Mouse (Mus musculus) E14TG2a.4 (cell line): ENCODE data around the gene Pcca.

Experiments used
- CTCF ChIP-seq: conservative IDR thresholded peaks from 2 replicates; pipeline ENCODE4 v1.5.1; 2014; ENCODE audit warnings: low read length
- NANOG ChIP-seq: IDR thresholded peaks from 2 replicates; pipeline ENCODE4 v1.6.1; 2014; ENCODE audit warnings: borderline replicate concordance, low read length, mixed read lengths

DNA sequence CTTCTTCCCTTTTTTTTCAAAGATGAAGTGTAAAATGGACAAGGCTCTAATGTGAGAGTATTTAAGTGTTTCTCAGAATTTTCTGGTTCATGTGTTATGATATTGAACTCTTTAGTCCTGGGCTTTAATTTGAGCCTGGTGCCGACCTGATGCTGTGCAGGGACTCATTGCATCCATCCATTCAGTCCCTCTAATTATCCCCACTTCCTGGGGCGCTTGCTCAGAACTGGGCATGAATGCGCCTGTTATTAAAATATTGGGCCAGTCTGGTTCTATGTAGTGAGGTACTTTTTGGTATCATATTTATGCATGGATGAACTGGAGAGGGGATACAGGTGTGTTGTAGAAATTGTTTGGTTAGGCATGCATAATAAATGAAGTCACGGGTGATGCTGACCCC, 47.9 kb downstream of the Pcca start:
- TF ChIP-seq CTCF = no peak
- no peak for TF ChIP-seq NANOG
